Mouse (Mus musculus) kidney, adult 18-20 months (tissue): ENCODE measurements around the gene Olfr513.

ENCODE experiments used
- DNase-seq: peaks from one replicate; pipeline ENCODE4 v3.0.0; 2021

Gene Olfr513

DNA sequence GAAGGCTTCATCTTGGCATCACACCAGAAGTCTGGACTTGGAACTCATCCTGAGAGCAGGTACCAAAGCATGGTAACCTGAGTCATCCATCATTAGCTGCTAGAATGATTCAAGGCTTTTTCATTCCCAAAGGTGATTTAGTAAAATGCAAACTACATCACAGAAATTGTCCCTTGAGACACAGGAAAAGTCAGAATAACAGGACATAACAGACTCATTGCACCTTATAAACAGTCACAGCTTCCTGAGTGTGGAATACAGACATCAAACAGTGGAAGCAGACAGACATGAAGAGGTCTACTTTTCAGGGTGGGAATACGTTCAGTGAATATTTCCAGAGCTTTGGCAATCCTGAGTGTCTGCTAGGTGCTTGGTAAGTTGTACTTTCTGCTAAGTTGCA is at the start of gene Olfr513:
TSS of gene Olfr513 (plus strand) at position 301 of the 400 bp plus-strand sequence.
- DNase-seq, result no peak

DNA sequence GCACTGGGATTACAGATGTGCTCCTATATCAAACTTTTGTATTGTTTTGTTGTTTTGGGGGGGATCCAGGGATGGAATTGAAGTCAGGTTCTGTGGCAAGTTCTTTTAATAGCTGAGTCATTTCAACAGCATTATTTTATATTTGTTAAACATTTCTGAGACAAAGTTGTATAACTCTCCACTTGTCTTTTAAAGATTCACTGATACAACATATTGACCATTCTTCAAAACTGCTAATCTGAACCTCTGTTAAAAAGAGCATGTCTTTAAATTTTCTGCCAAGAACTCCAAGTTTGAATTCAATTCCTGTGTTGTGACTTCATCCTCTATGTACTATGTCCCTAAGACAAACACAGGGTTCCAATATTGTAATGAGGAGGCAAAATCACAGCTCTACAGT is 37.8 kb upstream of the Olfr513 start, which contains the start of gene Olfr512:
TSS of gene Olfr512 (plus strand) at position 301 of the 400 bp plus-strand sequence.
- DNase-seq, result no peak

GRCm38 (mm10) chr7:108760411-108760810 is 9.6 kb downstream of the Olfr513 start:
- DNase-seq, result no peak

DNA sequence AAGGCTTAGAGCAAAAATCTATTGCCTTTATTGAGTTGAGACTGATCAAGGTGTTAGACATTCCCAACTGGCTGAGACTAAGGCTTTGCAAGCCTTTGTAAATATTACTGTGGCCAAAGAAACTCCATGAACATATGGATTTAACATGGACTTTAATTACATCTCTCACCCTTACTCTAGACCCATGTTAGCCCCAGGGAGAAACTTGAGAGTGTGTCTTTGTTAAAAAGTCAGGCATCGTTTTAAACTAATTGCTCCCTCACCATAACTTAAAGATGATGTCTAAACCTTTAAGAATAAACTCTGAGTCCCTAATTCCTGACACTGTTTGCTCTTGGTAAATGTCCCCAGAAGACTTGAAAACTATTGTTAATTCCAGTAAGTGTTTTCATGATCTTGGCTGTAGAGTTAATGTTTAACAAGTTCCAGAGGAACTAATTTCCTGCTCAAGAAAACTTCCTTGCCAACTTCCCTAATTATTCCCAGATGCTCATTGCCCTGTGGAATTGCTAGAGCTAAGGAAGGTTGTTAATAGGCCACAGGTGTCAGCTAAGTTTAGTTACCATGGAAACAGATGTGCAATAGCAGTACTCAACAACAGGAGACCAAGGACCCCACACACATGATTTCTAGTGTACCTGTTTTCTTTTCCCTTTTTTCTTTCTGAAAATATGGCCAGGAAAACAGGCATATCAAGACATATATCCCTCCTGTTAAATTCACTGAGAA is 46.6 kb downstream of the Olfr513 start:
- no peak for DNase-seq
